Mouse (Mus musculus): ENCODE measurements around the gene Med15. TPM values are rescaled to one million over a fixed set of nuclear protein-coding genes. Genes with fewer than 3 reads are reported as not detected.
A peak's percentile ranks its signal among the peaks of the same experiment; 100 is the strongest.

The Med15 gene
- total RNA-seq, 2 experiments from 2014 or later: 40.4 to 44.4 TPM

GRCm38 (mm10) chr16:17647566-17648340, 84.9 kb downstream of the Med15 start:
- no peak for DNase-seq

DNA sequence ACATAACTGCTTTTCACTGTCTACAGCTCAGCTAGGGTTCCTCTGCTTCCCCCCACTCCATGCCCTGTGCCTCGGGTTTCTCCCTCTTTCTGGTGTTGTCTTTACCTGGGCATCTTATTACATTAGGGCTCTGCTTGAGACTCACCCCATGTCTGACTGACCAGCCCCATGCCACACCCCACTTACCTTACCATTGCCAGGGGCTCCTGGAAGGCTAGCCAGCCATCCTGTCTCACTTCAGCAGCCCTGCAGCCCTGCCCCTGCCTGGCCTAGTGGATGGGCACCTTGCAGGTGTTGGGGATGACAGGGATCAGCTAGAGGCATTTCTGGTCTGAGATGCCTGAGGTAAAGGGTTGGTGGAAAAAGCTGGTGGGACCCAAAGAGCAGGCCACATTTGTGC, 85.5 kb downstream of the Med15 start:
- DNase-seq: no peak

GRCm38 (mm10) chr16:17646310-17647114, 86.2 kb downstream of the Med15 start, which contains the start of gene Ccdc74a:
TSS of gene Ccdc74a (plus strand) at chr16:17646470.
- DNase-seq: peak; percentile 83

GRCm38 (mm10) chr16:17643437-17643990, 89.2 kb downstream of the Med15 start:
- DNase-seq: no peak

DNA sequence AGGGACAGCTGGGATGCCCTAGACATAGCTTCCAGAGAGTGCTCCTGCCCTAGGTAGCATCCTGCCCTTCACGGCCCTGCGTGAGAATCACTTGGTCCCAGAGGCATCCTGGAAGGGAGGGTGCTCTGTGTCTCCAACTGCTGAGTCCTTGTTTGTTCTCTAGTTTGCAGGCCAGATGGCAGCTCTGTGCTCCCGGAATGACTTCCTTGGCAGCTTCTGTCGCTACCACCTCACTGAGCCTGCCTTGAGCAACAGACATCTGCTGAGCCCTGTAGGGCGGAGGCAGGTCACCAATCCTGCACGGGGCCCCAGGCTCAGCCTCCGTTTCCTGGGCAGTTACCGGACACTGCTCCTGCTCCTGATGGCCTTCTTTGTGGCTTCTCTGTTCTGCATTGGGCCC, 90.4 kb downstream of the Med15 start:
- no peak for DNase-seq

DNA sequence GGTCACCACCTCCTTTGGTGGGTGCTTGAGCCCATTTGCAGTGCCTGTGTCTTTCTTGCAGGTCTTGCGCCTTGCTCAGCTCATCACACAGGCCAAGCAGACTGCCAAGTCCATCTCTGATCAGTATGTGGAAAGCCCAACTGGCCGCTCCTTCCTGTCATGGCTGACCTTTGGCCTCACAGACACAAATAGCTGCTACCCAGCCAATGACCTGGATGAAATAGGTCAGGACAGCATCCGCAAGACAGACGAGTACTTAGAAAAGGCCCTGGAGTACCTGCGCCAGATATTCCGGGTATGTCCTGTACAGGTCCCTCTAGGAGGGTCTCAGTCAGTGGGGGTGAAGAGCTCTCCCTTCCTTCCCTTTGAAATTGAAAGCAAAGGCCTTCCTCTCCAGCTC, 91.4 kb downstream of the Med15 start:
- no peak for DNase-seq

DNA sequence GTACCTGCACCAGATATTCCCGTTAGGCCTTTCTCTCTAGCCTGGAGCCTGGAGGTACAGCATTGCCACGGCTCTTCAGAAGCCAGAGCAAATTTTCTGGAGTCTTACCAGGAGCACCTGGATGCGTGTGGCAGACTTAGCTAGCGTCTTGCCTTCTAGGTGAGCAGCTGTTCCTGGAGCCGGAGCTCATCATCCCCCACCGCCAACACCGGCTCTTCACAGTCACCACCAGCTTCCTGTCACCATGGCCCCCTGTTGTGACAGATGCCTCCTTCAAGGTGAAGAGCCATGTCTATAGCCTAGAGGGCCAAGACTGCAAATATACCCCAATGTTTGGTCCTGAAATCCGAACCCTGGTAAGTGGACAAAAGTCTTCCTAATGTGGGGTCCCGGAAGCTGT, 92.0 kb downstream of the Med15 start:
- DNase-seq: no peak

DNA sequence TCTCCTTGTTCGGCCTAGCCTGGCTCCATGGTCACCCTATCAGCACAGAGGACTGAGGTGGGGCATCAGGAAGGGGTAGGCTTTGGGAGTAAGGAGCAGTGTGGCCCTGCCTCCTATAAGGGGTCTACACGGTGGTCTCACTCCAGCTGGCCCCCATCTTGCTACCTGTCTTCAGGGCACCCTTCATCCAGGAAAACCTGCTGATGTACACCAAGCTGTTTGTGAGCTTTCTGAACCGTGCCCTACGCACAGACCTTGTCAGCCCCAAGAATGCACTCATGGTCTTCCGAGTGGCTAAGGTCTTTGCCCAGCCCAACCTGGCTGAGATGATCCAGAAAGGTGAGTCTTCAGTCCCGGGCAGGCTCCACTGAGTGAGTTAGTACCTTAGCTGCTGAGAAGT, 92.7 kb downstream of the Med15 start:
- no peak for DNase-seq

GRCm38 (mm10) chr16:17639081-17639480, 93.6 kb downstream of the Med15 start:
- no peak for DNase-seq

DNA sequence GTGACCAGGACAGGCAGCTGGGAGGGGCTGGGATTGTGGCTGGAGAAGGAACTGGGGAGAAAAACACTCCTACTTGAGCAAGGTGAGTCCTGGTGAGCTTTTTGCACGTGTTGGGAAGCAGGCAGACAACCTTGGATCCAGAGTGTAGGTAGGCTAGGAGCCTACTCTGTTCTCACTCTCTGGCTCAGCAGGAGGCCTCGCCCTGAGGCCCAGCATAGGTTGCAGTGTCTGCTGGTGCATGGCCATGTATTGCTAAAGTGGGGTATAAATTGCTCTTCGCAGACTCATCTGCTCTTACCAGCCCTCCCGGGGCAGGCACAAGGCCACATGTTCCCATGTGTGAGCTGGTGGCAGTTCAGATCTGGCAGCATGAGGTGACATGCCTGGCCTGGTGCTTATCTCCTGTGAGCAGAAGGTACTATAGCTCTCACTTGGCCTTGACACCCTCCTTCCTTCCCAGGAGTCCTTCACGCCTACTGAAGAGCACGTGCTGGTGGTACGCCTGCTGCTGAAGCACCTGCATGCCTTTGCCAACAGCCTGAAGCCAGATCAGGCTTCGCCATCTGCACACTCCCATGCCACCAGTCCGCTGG, 94.6 kb downstream of the Med15 start:
- DNase-seq: no peak

DNA sequence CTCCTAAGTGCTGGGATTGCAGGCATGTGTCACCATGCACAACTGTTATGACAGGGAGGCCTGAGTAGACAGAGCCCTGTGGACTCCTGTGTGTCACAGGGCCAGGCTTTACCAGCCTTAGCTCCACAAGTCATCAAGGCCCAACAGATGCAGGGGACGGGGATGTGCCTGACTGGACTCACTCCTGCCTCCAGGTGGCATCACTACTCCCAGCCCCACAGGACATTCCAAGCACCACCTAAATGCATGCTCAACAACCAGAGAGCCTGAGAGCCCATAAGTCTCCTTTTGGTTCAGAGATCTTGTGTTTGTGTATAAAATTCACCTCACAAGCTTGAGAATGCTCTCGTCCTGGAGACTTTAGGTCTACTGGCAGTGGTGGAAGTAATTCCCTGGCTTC, 95.1 kb downstream of the Med15 start:
- DNase-seq: no peak

GRCm38 (mm10) chr16:17636904-17637303, 95.8 kb downstream of the Med15 start:
- DNase-seq: no peak

DNA sequence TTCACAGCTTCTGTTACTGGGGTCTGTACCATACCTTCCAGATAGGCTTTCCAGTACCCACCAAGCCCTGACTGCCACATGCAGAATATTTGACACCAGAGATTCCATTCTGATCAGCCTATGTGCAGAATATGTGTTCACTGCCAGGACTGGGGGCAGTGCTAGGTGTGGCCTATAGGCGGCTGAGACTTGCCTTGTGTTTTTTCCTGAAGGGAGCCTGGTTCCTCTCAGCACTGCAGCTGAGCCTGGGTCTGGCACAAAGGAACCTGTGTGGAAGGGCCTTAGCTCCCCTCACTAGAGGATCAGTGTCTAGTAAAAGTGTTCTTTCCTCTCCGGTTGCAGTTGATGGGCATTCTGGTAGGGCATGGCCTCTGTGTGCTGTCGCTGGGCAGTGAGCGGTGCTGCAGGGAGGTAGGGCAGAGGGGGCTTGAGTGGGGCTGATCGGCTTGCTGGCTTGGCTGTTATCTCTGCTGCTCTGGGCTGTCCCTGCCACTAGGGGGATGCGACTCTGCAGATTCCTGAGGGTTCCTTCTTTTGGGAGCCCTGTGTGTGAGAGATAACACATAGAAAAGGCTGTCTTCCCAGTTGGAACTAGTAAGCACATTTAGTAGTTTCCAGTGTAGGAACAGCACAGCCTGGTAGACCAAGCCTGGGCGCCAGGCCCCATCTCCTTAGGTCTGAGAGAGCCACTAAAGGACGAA, 99.1 kb downstream of the Med15 start:
- no peak for DNase-seq

DNA sequence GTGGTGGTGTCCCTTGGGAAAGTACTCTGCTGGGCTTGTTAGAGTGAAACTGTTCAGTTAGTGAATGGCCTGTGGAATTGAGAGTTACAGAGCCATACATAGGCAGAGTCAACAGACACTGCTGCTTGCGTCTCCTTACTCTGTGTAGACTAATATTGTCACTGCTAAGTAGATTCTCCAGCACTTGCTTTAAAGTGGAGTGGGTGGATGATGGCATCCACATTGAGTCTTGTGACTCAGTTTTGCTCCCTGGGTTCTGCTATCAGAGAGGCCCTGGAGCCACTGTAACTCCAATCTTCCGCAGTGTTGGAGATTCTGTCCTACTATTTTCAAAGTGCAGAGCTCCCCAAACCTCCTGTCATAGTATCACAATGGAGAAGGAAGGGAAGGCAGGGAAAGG, 100.1 kb downstream of the Med15 start:
- no peak for DNase-seq

DNA sequence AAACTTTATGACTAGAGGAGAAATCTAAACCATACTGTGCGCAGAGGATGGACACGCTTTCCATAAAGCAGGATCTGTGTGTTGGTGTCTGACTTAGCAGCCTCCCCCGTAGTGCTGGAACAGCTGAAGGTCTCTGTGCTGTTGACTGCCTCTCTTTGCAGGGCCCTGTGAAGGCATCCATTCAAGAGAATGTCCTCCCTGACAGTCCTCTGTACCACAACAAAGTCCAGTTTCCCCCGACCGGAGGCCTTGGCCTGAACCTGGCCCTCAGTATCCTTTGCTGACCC, 106.5 kb downstream of the Med15 start:
- no peak for DNase-seq

DNA sequence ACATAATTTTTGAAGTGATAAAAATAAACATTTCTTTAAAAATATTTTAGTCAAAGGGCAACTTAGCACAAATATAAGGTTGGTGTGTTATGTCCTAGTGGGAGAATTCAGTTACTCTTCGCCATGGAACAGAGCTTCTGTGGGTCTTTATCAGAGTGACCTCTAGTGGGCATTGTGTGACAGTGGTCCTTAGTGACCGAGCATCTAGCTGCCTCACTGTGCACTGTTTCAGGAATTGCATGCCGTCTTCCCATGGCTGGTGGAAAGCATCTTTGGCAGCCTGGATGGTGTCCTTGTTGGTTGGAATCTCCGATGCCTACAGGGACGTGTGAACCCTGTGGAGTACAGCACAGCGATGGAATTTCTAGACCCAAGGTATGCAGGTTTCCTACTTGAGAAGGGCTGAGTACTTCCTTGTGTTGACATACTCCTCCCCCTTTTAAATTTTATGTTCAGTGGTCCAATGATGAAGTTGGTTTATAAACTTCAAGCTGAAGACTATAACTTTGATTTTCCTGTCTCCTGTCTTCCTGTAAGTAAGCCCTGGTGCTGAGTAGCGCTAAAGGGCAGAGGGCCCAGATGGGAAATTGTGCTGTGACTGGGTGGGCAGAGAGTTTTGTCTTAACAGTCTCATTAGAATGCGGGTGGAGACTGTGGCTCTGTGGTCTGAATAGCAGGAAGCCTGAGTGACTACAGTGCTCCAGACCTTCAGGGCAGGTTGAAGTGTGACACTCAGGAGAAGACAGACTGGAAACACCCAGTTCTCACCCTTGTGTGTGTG, 107.0 kb downstream of the Med15 start:
- DNase-seq: no peak

GRCm38 (mm10) chr16:17621936-17622335, 110.8 kb downstream of the Med15 start:
- DNase-seq: no peak

GRCm38 (mm10) chr16:17619198-17620105, 113.2 kb downstream of the Med15 start, which contains the start of gene Smpd4:
TSS of gene Smpd4 (plus strand) at chr16:17619354.
- DNase-seq: peak; percentile 96

DNA sequence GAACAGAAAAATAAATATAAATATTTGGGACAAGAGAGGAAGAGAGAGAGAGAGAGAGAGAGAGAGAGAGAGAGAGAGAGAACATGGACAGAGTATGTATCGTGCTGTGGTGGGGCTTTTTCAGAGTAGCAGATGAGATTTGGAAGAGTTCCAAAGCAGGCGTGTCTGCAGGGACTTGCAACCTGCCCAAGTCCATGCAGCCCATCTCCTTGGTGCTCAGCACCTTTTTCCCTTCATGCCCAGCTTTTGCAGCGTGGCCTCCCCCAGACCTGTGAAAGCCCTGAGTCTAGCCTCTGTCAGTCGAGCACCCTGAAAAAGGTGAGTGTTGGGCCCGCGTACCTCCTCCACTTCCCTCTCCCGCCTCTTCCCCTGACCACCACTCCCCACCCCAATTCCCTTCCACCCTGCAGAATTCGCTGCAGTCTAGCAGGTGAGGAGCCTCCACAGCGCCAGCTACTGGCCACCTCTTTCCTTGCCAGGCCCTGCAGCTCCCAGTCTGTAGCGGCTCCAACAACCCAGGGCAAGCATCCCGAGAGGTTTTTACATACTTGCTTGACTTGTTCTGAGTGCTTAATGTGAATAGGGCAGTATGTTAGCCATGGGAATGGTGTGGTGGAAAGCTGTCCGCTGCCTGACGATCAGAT, 114.6 kb downstream of the Med15 start:
- DNase-seq: peak; percentile 65

DNA sequence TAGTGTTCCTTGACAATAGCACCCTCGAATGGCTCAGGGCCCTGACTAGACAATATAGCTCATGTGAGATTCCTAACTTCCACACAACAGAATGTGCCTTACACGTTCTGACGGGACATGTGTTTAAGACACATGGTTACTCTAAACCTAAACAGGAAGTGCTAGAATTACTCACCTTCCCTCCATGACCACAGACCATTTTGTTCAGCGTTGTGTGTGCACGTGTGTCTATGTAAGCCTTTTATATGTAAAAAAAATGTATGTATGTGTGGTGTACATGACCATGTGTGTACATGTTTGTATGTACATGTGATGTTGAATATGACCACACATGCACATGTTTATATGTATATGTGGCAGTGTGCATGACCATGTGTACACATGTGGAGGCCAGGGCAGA, 116.5 kb downstream of the Med15 start:
- DNase-seq: no peak

Measured in heart, postnatal 4 days (tissue).